Mouse (Mus musculus) adrenal gland, postnatal 4 days (tissue): ENCODE results near the gene Frem2. TPM values are rescaled to one million over a fixed set of nuclear protein-coding genes. Genes with fewer than 3 reads are reported as not detected.

Experiments
- DNase-seq, 2 experiments: peaks; one replicate each; pipeline ENCODE4 v3.0.0; 2021 to 2022; ENCODE audit warnings: low spot score in 2 of 2, mixed read lengths in 2 of 2
- long read RNA-seq, 2 experiments: library from polyadenylated mRNA; stranded (forward); transcript quantifications; one replicate each; pipeline ENCODE4 v2.0.0; 2021
- total RNA-seq, 2 experiments: library from RNA; stranded (reverse); gene quantifications; 2 replicates each; pipeline ENCODE4 v1.2.3; 2021

The Frem2 gene
- total RNA-seq: 1 to 10 TPM; 3.8 to 9.6 TPM
- long read RNA-seq, experiment 1: 0 reads
- long read RNA-seq, experiment 2, partial matches to known transcripts: 4 of 4 reads
- long read RNA-seq, experiment 2, other reads (novel, unspliced or antisense): 0 of 4 reads

- DNase-seq: peak; percentile 19 to 24
These were observed at the start of gene Frem2 for GRCm38 (mm10) chr3:53656878-53657561. TSS of gene Frem2 (minus strand) at chr3:53657355.

- no peak for DNase-seq
These were observed 48.9 kb upstream of the Frem2 start for GRCm38 (mm10) chr3:53705992-53706495.

- no peak for DNase-seq
These were observed 46.0 kb upstream of the Frem2 start for GRCm38 (mm10) chr3:53703126-53703505.

- no peak for DNase-seq
These were observed 45.4 kb upstream of the Frem2 start for GRCm38 (mm10) chr3:53702421-53703125.

GRCm38 (mm10) chr3:53701940-53702339, 44.8 kb upstream of the Frem2 start:
- no peak for DNase-seq

GRCm38 (mm10) chr3:53687776-53688175, 30.6 kb upstream of the Frem2 start:
- no peak for DNase-seq

GRCm38 (mm10) chr3:53682244-53682643, 25.1 kb upstream of the Frem2 start:
- DNase-seq: no peak

GRCm38 (mm10) chr3:53680816-53681215, 23.7 kb upstream of the Frem2 start:
- no peak for DNase-seq

GRCm38 (mm10) chr3:53674225-53674624, 17.1 kb upstream of the Frem2 start:
- DNase-seq: no peak

- DNase-seq: no peak
These were observed 12.6 kb upstream of the Frem2 start for GRCm38 (mm10) chr3:53669736-53670135.

GRCm38 (mm10) chr3:53657744-53658534, 784 bp upstream of the Frem2 start:
- DNase-seq: no peak

GRCm38 (mm10) chr3:53656328-53656877, 752 bp downstream of the Frem2 start:
- DNase-seq: no peak

GRCm38 (mm10) chr3:53655343-53655742, 1.8 kb downstream of the Frem2 start:
- peak in 1 of 2 experiments; percentile 42 for DNase-seq

- DNase-seq: no peak
These were observed 7.0 kb downstream of the Frem2 start for GRCm38 (mm10) chr3:53650003-53650748.

GRCm38 (mm10) chr3:53649425-53649824, 7.7 kb downstream of the Frem2 start:
- DNase-seq: no peak

GRCm38 (mm10) chr3:53648902-53649301, 8.3 kb downstream of the Frem2 start:
- no peak for DNase-seq

GRCm38 (mm10) chr3:53635948-53636347, 21.2 kb downstream of the Frem2 start:
- DNase-seq: no peak

- no peak for DNase-seq
These were observed 26.0 kb downstream of the Frem2 start for GRCm38 (mm10) chr3:53631126-53631525.

- DNase-seq: no peak
These were observed 26.5 kb downstream of the Frem2 start for GRCm38 (mm10) chr3:53630630-53631029.

- DNase-seq: no peak
These were observed 27.2 kb downstream of the Frem2 start for GRCm38 (mm10) chr3:53629966-53630365.
